Mouse (Mus musculus): ENCODE data around the gene Ercc2. TPM values are rescaled to one million over a fixed set of nuclear protein-coding genes. Genes with fewer than 3 reads are reported as not detected.

Gene Ercc2
- total and polyA plus RNA-seq, 2 experiments from 2014 or later: 4.9 to 30.8 TPM

DNA sequence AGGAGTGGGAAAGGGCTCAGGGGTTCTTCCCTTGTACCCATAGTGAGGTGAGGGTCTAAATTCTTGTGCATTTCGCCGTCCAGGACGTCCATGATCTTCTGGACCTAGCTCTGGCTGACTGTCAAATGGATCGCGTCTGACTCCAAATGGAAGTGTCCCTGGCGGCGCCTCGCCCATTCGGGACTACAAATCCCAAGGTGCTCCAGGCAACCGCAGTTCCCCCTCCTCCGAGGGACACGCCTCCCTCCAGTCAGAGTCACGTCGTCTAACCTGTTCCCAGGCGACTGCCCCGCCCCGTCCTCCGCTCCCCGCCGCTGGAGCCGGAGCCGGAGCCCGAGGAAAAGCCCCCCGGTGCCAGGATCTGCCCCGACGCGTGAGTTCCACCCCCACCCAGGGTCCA lies 20.9 kb upstream of the Ercc2 start:
- Histone ChIP-seq H3K4me3 (ENCODE audit: low read depth, low read length) (peak overlapping the region; percentile 62), H3K9me3 (replicated peaks; ENCODE audit: control insufficient read depth, low read length) (no peaks in the 10 kb centered on the region), H3K4me1 (ENCODE audit: control insufficient read depth, insufficient read depth) (peaks cover 21% of the 10 kb centered on the region), H3K36me3 (replicated peaks; ENCODE audit: control insufficient read depth, insufficient read depth, low read length) (peaks cover 5% of the 10 kb centered on the region; the same call in 1 of the 2 replicates), H3K4me2 (ENCODE audit: low read depth, low read length) (peak overlapping the region; percentile 79), H3K27me3 (ENCODE audit: control insufficient read depth, insufficient read depth, low read length) (no peaks in the 10 kb centered on the region), H3K27ac (ENCODE audit: low read depth) (peak overlapping the region; percentile 87), H3K9ac (replicated peaks; ENCODE audit: low read depth, low read length) (peak overlapping the region; percentile 56)
- DNase-seq (ENCODE audit: low spot score) (peak; percentile 96), ATAC-seq (ENCODE audit: insufficient read depth, low read depth) (peak; percentile 77)
- TF ChIP-seq CTCF (IDR thresholded peaks at IDR 0.05; ENCODE audit: low read depth): no peak
- no peak for TF ChIP-seq EP300 (IDR thresholded peaks at IDR 0.05; ENCODE audit: low read depth)
- 1% methylated on average over 25 of the region's 27 CpGs for WGBS

DNA sequence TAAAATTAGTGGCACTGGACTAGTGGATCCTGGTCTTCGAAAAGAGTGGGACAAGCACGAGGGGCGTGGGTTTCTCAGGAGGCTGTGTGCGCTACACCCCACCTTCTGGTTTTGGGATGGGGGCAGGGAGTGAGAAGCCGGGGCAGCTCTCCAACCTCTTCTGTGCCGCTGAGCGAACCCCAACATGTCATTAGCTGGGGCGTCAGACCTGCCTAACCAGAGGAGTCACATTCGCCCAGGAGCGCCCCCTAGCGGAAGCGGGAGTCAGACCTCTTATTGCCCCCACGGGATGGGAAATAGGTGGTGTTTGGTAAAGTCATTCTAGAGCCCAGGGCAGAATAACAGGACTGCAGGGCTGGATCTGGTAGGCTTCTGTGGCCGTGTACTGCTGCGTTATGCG lies 20.1 kb upstream of the Ercc2 start:
- peak; percentile 16 for ATAC-seq (ENCODE audit: insufficient read depth, low read depth)
- peak; percentile 27 for DNase-seq (ENCODE audit: low spot score)
- Histone ChIP-seq H3K27me3 (ENCODE audit: control insufficient read depth, insufficient read depth, low read length) (no peaks in the 10 kb centered on the region), H3K36me3 (replicated peaks; ENCODE audit: control insufficient read depth, insufficient read depth, low read length) (no peaks in the 10 kb centered on the region), H3K4me1 (ENCODE audit: control insufficient read depth, insufficient read depth) (peaks cover 21% of the 10 kb centered on the region), H3K9me3 (replicated peaks; ENCODE audit: control insufficient read depth, low read length) (no peaks in the 10 kb centered on the region), H3K4me2 (ENCODE audit: low read depth, low read length) (peak overlapping the region; percentile 79), H3K27ac (ENCODE audit: low read depth) (peak overlapping the region; percentile 87), H3K4me3 (ENCODE audit: low read depth, low read length) (peak overlapping the region; percentile 62), H3K9ac (replicated peaks; ENCODE audit: low read depth, low read length) (peak overlapping the region; percentile 56)
- TF ChIP-seq EP300 (IDR thresholded peaks at IDR 0.05; ENCODE audit: low read depth): no peak
- TF ChIP-seq CTCF (IDR thresholded peaks at IDR 0.05; ENCODE audit: low read depth): peak; percentile 70
- 6% methylated on average over 16 of the region's 16 CpGs for WGBS

- Histone ChIP-seq H3K4me2 (ENCODE audit: low read depth, low read length) (peak overlapping the region; percentile 79), H3K27ac (ENCODE audit: low read depth) (peak overlapping the region; percentile 87), H3K9ac (replicated peaks; ENCODE audit: low read depth, low read length) (0 out of 2 replicates have a peak overlapping the region, but pooled peaks have one; percentile 8), H3K36me3 (replicated peaks; ENCODE audit: control insufficient read depth, insufficient read depth, low read length) (no peaks in the 10 kb centered on the region), H3K27me3 (ENCODE audit: control insufficient read depth, insufficient read depth, low read length) (no peaks in the 10 kb centered on the region), H3K4me3 (ENCODE audit: low read depth, low read length) (peak overlapping the region; percentile 62), H3K9me3 (replicated peaks; ENCODE audit: control insufficient read depth, low read length) (no peaks in the 10 kb centered on the region), H3K4me1 (ENCODE audit: control insufficient read depth, insufficient read depth) (peaks cover 21% of the 10 kb centered on the region)
- TF ChIP-seq CTCF (IDR thresholded peaks at IDR 0.05; ENCODE audit: low read depth) (no peak), EP300 (IDR thresholded peaks at IDR 0.05; ENCODE audit: low read depth) (no peak)
- DNase-seq (ENCODE audit: low spot score) (peak; percentile 68), ATAC-seq (ENCODE audit: insufficient read depth, low read depth) (peak; percentile 40)
- WGBS: 8% methylated on average over 4 of the region's 4 CpGs
Measured at GRCm38 (mm10) chr7:19362276-19362675, 19.5 kb upstream of the Ercc2 start.

DNA sequence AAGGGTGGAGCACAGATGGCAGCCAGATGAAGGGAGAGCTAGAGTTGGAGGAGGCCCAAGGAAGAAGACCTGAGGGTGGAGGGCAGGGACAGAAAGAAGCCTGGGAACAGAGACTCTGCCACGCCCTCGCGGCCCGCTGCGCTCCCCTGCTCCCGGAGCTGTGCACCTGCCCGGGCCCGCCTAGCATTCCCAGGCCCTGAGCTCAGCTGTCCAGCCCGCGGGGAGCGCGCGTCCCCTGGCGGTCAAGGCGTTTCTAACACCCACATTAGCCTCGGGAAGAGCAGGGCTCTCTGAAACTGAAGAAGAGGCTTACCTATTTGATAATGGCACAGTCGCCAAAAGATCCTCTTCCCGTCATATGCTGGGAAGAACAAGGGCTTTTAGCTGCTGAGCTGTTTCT lies 17.9 kb upstream of the Ercc2 start:
- no peak overlapping the region for H3K9ac ChIP-seq (replicated peaks; ENCODE audit: low read depth, low read length)
- H3K4me1 ChIP-seq (ENCODE audit: control insufficient read depth, insufficient read depth): peaks cover 13% of the 10 kb centered on the region; the same call in 1 of the 2 replicates
- peak overlapping the region; percentile 87 for H3K27ac ChIP-seq (ENCODE audit: low read depth)

GRCm38 (mm10) chr7:19365376-19365775 lies 16.4 kb upstream of the Ercc2 start:
- no peak for DNase-seq (ENCODE audit: low spot score)
- Histone ChIP-seq H3K4me1 (ENCODE audit: control insufficient read depth, insufficient read depth) (peaks cover 13% of the 10 kb centered on the region; the same call in 1 of the 2 replicates), H3K4me3 (ENCODE audit: low read depth, low read length) (no peak overlapping the region), H3K4me2 (ENCODE audit: low read depth, low read length) (no peak overlapping the region), H3K27ac (ENCODE audit: low read depth) (no peak overlapping the region), H3K27me3 (ENCODE audit: control insufficient read depth, insufficient read depth, low read length) (no peaks in the 10 kb centered on the region), H3K9me3 (replicated peaks; ENCODE audit: control insufficient read depth, low read length) (no peaks in the 10 kb centered on the region), H3K9ac (replicated peaks; ENCODE audit: low read depth, low read length) (no peak overlapping the region), H3K36me3 (replicated peaks; ENCODE audit: control insufficient read depth, insufficient read depth, low read length) (peaks cover 11% of the 10 kb centered on the region)
- ATAC-seq (ENCODE audit: insufficient read depth, low read depth): no peak
- TF ChIP-seq EP300 (IDR thresholded peaks at IDR 0.05; ENCODE audit: low read depth) (no peak), CTCF (IDR thresholded peaks at IDR 0.05; ENCODE audit: low read depth) (no peak)
- 49% methylated on average over 4 of the region's 4 CpGs for WGBS

More for the DNA sequence above, 17.9 kb upstream of the Ercc2 start:
- Histone ChIP-seq H3K9me3 (replicated peaks; ENCODE audit: control insufficient read depth, low read length) (no peaks in the 10 kb centered on the region), H3K4me2 (ENCODE audit: low read depth, low read length) (peak overlapping the region; percentile 14), H3K36me3 (replicated peaks; ENCODE audit: control insufficient read depth, insufficient read depth, low read length) (0 out of 2 replicates have a peak, but pooled peaks cover 4% of the 10 kb centered on the region), H3K27me3 (ENCODE audit: control insufficient read depth, insufficient read depth, low read length) (no peaks in the 10 kb centered on the region), H3K4me3 (ENCODE audit: low read depth, low read length) (no peak overlapping the region)
- ATAC-seq (ENCODE audit: insufficient read depth, low read depth) (no peak), DNase-seq (ENCODE audit: low spot score) (peak; percentile 46)
- TF ChIP-seq CTCF (IDR thresholded peaks at IDR 0.05; ENCODE audit: low read depth) (peak; percentile 84), EP300 (IDR thresholded peaks at IDR 0.05; ENCODE audit: low read depth) (no peak)
- 5% methylated on average over 18 of the region's 18 CpGs for WGBS

GRCm38 (mm10) chr7:19368380-19368779 lies 13.4 kb upstream of the Ercc2 start:
- H3K27me3 ChIP-seq (ENCODE audit: control insufficient read depth, insufficient read depth, low read length): no peaks in the 10 kb centered on the region
- H3K9ac ChIP-seq (replicated peaks; ENCODE audit: low read depth, low read length): no peak overlapping the region
- no peaks in the 10 kb centered on the region for H3K9me3 ChIP-seq (replicated peaks; ENCODE audit: control insufficient read depth, low read length)
- DNase-seq (ENCODE audit: low spot score): no peak
- H3K4me2 ChIP-seq (ENCODE audit: low read depth, low read length): no peak overlapping the region
- H3K27ac ChIP-seq (ENCODE audit: low read depth): no peak overlapping the region
- ATAC-seq (ENCODE audit: insufficient read depth, low read depth): no peak
- 25% methylated on average over 16 of the region's 16 CpGs for WGBS
- peaks cover 9% of the 10 kb centered on the region; the same call in 1 of the 2 replicates for H3K4me1 ChIP-seq (ENCODE audit: control insufficient read depth, insufficient read depth)
- no peak for TF ChIP-seq CTCF (IDR thresholded peaks at IDR 0.05; ENCODE audit: low read depth)
- TF ChIP-seq EP300 (IDR thresholded peaks at IDR 0.05; ENCODE audit: low read depth): no peak
- peaks cover 32% of the 10 kb centered on the region for H3K36me3 ChIP-seq (replicated peaks; ENCODE audit: control insufficient read depth, insufficient read depth, low read length)
- no peak overlapping the region for H3K4me3 ChIP-seq (ENCODE audit: low read depth, low read length)
